Mouse (Mus musculus): Measurements from ENCODE around the gene Bsg.

- TF ChIP-seq CTCF (IDR thresholded peaks at IDR 0.05; ENCODE audit: low read depth, low read length) (no peak), POLR2A (IDR thresholded peaks at IDR 0.05; ENCODE audit: extremely low read depth, insufficient read depth, low read length) (no peak)
Observed at GRCm38 (mm10) chr10:79735361-79735760, 31.1 kb downstream of the Bsg start.

All from liver, adult 2 months (tissue).